Mouse (Mus musculus): ENCODE measurements around the gene Ripply1. TPM values are rescaled to one million over a fixed set of nuclear protein-coding genes. Genes with fewer than 3 reads are reported as not detected.
"Not testable (repeated sequence)": the region's sequence is repeated elsewhere in the genome, so short reads cannot be mapped to it uniquely, and the experiment has no call there.

The Ripply1 gene
- polyA plus RNA-seq, 1 experiment from 2014 or later: not detected

DNA sequence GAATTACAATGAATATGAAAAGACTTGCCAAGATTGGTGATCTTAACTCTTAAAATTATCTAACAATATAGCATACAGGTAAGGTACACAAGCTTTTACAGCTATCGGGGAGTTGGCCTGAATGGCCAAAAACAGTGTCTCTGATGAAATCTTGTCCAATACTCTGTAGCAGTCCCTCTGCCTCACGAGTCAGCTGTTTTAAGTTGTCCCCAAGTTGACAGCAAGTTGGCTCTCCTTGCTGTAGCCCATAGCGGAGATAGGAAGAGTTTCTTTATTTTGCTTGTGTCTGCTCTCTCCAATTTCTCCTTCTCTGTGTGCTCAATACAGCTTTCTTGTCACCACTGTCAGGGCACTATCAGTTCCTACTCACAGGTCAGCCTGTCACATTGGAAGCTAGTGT is 23.5 kb downstream of the Ripply1 start:
- not testable (repeated sequence) for H3K27ac ChIP-seq; H3K4me3 ChIP-seq (ENCODE audit: inconsistent target); H3K36me3 ChIP-seq (ENCODE audit: inconsistent target); H3K79me2 ChIP-seq (ENCODE audit: inconsistent target)
- 54% methylated on average over 2 of the region's 3 CpGs for WGBS (ENCODE audit: missing documents)

DNA sequence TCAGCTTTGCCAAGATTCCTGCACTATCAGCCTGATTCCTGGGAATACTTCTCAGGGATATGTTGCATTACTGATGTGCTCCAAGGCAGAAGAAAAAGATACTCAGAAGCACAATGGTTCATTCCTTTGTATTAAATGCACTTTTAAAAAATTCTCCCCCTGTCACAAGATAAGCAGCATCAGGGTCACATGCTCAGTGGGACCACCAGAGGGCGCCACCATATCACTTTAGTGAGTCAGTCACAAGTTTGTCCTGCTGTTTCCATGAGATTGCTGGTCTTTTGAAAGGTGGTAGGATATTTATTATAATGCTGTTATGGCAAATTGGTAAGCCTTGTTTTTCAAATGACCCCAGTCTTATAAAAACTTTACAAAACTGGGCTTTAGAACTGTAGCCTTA is 30.3 kb downstream of the Ripply1 start:
- WGBS (ENCODE audit: missing documents): 0% methylated on average over 1 of the region's 1 CpGs
- no peaks in the 10 kb centered on the region for H3K36me3 ChIP-seq (ENCODE audit: inconsistent target)
- no peak overlapping the region for H3K4me3 ChIP-seq (ENCODE audit: inconsistent target)
- no peaks in the 10 kb centered on the region for H3K79me2 ChIP-seq (ENCODE audit: inconsistent target)
- H3K27ac ChIP-seq: no peak overlapping the region

DNA sequence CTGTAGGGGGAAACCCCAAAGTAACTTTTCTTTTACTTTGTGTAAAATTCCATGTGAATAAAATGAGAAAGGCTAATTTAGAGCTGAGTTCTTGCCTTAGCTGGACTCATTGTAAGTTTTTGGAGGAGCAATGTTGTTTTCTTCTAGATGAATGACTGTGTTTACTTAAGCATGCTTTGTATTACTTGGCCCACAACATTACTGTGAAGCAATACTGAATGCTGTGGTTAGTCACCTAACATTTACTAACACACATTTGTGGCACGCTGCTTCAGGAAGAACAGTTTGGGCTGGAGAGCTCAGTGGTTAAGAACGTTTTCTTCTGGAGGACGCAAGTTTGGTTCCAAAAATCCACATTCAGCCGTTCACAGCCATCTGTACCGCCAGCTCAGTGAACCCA is 45.1 kb downstream of the Ripply1 start:
- 90% methylated on average over 5 of the region's 5 CpGs for WGBS (ENCODE audit: missing documents)
- H3K4me3 ChIP-seq (ENCODE audit: inconsistent target): no peak overlapping the region
- H3K79me2 ChIP-seq (ENCODE audit: inconsistent target): no peaks in the 10 kb centered on the region
- H3K27ac ChIP-seq: no peak overlapping the region
- H3K36me3 ChIP-seq (ENCODE audit: inconsistent target): no peaks in the 10 kb centered on the region

DNA sequence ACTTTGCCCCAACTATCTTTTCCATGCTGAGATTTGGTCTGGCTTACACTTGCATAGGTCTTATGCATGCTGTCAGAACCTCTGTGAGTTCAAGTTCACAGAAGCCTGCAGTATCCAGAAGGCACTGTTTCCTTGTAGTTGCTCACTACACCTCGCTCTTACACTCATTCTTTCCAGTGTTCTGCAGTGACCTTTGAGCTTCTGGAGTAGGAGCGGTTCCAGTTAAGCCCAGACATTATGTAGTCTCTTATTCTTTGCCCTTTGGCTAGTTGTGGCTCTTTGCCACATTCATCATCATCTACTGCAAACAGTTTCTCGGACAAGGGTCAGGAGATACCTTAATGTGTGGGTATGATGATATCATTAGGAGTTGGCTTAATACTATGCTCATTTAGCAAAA is 51.6 kb downstream of the Ripply1 start:
- Histone ChIP-seq H3K79me2 (ENCODE audit: inconsistent target) (no peaks in the 10 kb centered on the region), H3K36me3 (ENCODE audit: inconsistent target) (no peaks in the 10 kb centered on the region), H3K4me3 (ENCODE audit: inconsistent target) (no peak overlapping the region), H3K27ac (no peak overlapping the region)
- 85% methylated on average over 3 of the region's 3 CpGs for WGBS (ENCODE audit: missing documents)

Other genes with a start within 250 kb of the Ripply1 start
- gene Rnf128, start 219.0 kb downstream of the Ripply1 start, polyA plus RNA-seq (2018): 69.1 to 171 TPM (median 128 TPM) in 3 replicates
- gene Tbc1d8b, start 97.4 kb downstream of the Ripply1 start, polyA plus RNA-seq (2018): 3.5 to 5.1 TPM (median 3.6 TPM) in 3 replicates
- gene Gm15013, start 67.9 kb downstream of the Ripply1 start, polyA plus RNA-seq (2018): not detected in 3 replicates
- not detected in 3 replicates for gene Cldn2, start 18.5 kb upstream of the Ripply1 start, polyA plus RNA-seq (2018)
- 0.09 to 0.75 TPM (median 0.68 TPM) in 3 replicates for gene Morc4, start 89.3 kb upstream of the Ripply1 start, polyA plus RNA-seq (2018)
- 3.3 to 5.9 TPM (median 5.7 TPM) in 3 replicates for gene Rbm41, start 216.2 kb upstream of the Ripply1 start, polyA plus RNA-seq (2018)